Mouse (Mus musculus): ENCODE measurements around the gene Sap30bp. TPM values are rescaled to one million over a fixed set of nuclear protein-coding genes. Genes with fewer than 3 reads are reported as not detected.

Sap30bp gene
- total and polyA plus RNA-seq, 3 experiments = 72.2 to 275 (median 167) TPM

DNA sequence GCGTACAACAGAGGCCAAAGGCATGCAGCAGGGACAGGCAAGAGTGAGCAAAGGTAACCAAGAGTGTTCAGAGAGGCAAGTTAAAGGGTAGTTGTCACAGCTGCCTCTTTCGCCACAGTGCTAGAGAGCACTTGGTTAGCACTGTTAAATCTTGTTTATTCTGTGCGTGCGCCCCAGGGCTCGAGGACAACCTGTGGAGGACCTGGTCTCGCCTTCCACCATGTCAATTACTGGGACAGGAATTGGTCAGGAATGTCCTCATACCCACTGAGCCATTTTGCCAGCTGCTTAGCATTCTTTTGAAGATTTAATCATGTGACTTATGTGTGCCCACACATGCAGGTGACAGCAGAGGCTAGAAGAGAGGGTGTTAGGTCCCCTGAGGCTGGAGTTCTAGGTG lies 43.9 kb upstream of the Sap30bp start:
- in situ Hi-C loops (cut with MboI; ENCODE audit: low pct_ligation_motif_present, low pct_unique_long_range_greater_than_20kb, low sequenced_read_pairs) = no loop called here
- H3K9me3 ChIP-seq (replicated peaks; ENCODE audit: low read length) = no peaks in the 10 kb centered on the region
- no peak for TF ChIP-seq TBP (conservative IDR thresholded peaks at IDR 0.05; ENCODE audit: low read depth, low read length)
- dilution Hi-C loops (cut with MboI; ENCODE audit: extremely low pct_ligation_motif_present, extremely low pct_unique_long_range_greater_than_20kb, low sequenced_read_pairs) = no loop called here
- no peak overlapping the region for H3K4me2 ChIP-seq (ENCODE audit: insufficient read depth, low read depth, poor library complexity, severe bottlenecking)
- H3K36me3 ChIP-seq (replicated peaks in 1 of 2; ENCODE audit: control insufficient read depth in 1 of 2, insufficient read depth in 1 of 2, low read length in 1 of 2) = peaks cover 25 to 49% of the 10 kb centered on the region in 2 experiments
- no peak for DNase-seq (ENCODE audit: extremely low read depth)
- H3K9ac ChIP-seq (ENCODE audit: insufficient read depth, low read depth) = no peak overlapping the region
- H3K27ac ChIP-seq (ENCODE audit: insufficient read depth, low read depth) = no peak overlapping the region
- peaks cover 0 to 9% of the 10 kb centered on the region in 2 experiments; a peak in 2 of 4 replicates for H3K4me1 ChIP-seq (ENCODE audit: control insufficient read depth in 1 of 2, insufficient read depth in 2 of 2)
- peaks cover 2% of the 10 kb centered on the region for H3K27me3 ChIP-seq (replicated peaks)
- no peaks in the 10 kb centered on the region for H3K79me2 ChIP-seq (replicated peaks; ENCODE audit: control insufficient read depth, extremely low read depth, insufficient read depth, poor library complexity, severe bottlenecking)
- no peak overlapping the region for H3K4me3 ChIP-seq (replicated peaks in 1 of 3; ENCODE audit: low read depth in 2 of 3, low read length in 2 of 3, poor library complexity in 1 of 3)

DNA sequence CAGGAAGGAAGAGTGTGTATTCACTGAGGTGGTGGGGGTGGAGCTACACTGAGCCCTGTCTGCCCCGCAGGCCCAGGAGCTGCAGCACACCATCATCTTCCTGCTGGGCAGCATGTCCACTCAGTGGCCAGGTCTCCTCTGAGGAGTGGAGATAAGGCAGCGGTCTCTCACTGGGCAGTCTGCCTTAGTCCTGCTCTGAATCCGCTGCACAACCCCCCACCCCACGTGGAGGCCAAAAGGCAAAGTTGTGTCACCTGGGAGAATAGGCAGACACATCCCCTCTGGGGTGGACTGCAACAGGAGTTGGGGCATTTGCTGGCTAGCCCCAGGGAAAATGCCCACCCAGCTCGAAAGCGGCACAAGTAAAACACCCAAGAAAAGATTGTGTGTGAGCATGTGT lies 40.9 kb upstream of the Sap30bp start:
- no peaks in the 10 kb centered on the region for H3K9me3 ChIP-seq (replicated peaks; ENCODE audit: low read length)
- H3K4me3 ChIP-seq (replicated peaks in 1 of 3; ENCODE audit: low read depth in 2 of 3, low read length in 2 of 3, poor library complexity in 1 of 3) = no peak overlapping the region
- in situ Hi-C loops (cut with MboI; ENCODE audit: low pct_ligation_motif_present, low pct_unique_long_range_greater_than_20kb, low sequenced_read_pairs) = no loop called here
- TF ChIP-seq ZC3H11A (IDR thresholded peaks at IDR 0.05; ENCODE audit: low read depth, low read length) (no peak), CHD2 (IDR thresholded peaks at IDR 0.05; ENCODE audit: low read length) (no peak), SIN3A (IDR thresholded peaks at IDR 0.05; ENCODE audit: low read length) (no peak), IRF4 (IDR thresholded peaks at IDR 0.05; ENCODE audit: low read depth, low read length) (no peak), UBTF (IDR thresholded peaks at IDR 0.05; ENCODE audit: low read depth, low read length) (no peak), CTCF (conservative IDR thresholded peaks at IDR 0.05 in 1 of 2, IDR thresholded peaks at IDR 0.05 in 1 of 2; ENCODE audit: low read depth in 2 of 2, low read length in 2 of 2) (no peak), ZNF384 (IDR thresholded peaks at IDR 0.05; ENCODE audit: low read depth, low read length) (no peak), EP300 (IDR thresholded peaks at IDR 0.05; ENCODE audit: low read length) (no peak), HCFC1 (IDR thresholded peaks at IDR 0.05; ENCODE audit: low read depth, low read length) (no peak), MAX (IDR thresholded peaks at IDR 0.05; ENCODE audit: low read length) (no peak), USF2 (conservative IDR thresholded peaks at IDR 0.05; ENCODE audit: low read depth, low read length) (no peak), TCF12 (IDR thresholded peaks at IDR 0.05; ENCODE audit: low read depth, low read length) (no peak), PAX5 (IDR thresholded peaks at IDR 0.05; ENCODE audit: low read length) (no peak), TBP (conservative IDR thresholded peaks at IDR 0.05; ENCODE audit: low read depth, low read length) (no peak), MAZ (IDR thresholded peaks at IDR 0.05; ENCODE audit: low read depth, low read length) (no peak), MYC (IDR thresholded peaks at IDR 0.05; ENCODE audit: low read depth, low read length) (no peak), RAD21 (IDR thresholded peaks at IDR 0.05; ENCODE audit: low read depth, low read length) (no peak), E2F4 (IDR thresholded peaks at IDR 0.05; ENCODE audit: insufficient replicate concordance, low read depth, low read length) (no peak)
- dilution Hi-C loops (cut with MboI; ENCODE audit: extremely low pct_ligation_motif_present, extremely low pct_unique_long_range_greater_than_20kb, low sequenced_read_pairs) = no loop called here
- no peak overlapping the region for H3K27ac ChIP-seq (ENCODE audit: insufficient read depth, low read depth)
- no peaks in the 10 kb centered on the region for H3K79me2 ChIP-seq (replicated peaks; ENCODE audit: control insufficient read depth, extremely low read depth, insufficient read depth, poor library complexity, severe bottlenecking)
- H3K36me3 ChIP-seq (replicated peaks in 1 of 2; ENCODE audit: control insufficient read depth in 1 of 2, insufficient read depth in 1 of 2, low read length in 1 of 2) = peaks cover 54 to 79% of the 10 kb centered on the region in 2 experiments
- H3K4me1 ChIP-seq (ENCODE audit: control insufficient read depth in 1 of 2, insufficient read depth in 2 of 2) = peaks cover 0 to 4% of the 10 kb centered on the region in 2 experiments; a peak in 2 of 4 replicates
- no peaks in the 10 kb centered on the region for H3K27me3 ChIP-seq (replicated peaks)
- H3K9ac ChIP-seq (ENCODE audit: insufficient read depth, low read depth) = no peak overlapping the region
- H3K4me2 ChIP-seq (ENCODE audit: insufficient read depth, low read depth, poor library complexity, severe bottlenecking) = no peak overlapping the region
- DNase-seq (ENCODE audit: extremely low read depth) = no peak
